Mouse (Mus musculus) heart, postnatal 0 days (tissue): ENCODE data around the gene Kpna6. TPM values are rescaled to one million over a fixed set of nuclear protein-coding genes. Genes with fewer than 3 reads are reported as not detected.
A peak's percentile ranks its signal among the peaks of the same experiment; 100 is the strongest.

Source experiments
- ATAC-seq: fragments of 200-750 bp; cut with Nextera tagmentation; 2 replicates; pipeline ENCODE4 v1.8.0; 2017; ENCODE audit warnings: low read depth, moderate number of reproducible peaks, moderate library complexity; ENCODE audit not compliant: insufficient read depth
- DNase-seq: peaks from one replicate; pipeline ENCODE4 v3.0.0-alpha.2; 2016; ENCODE audit warnings: low spot score
- H3K27ac ChIP-seq: fragments of 300-500 bp; sonication (generic); 2 replicates; pipeline ENCODE4 v1.5.1; 2014; ENCODE audit warnings: low read depth, mild to moderate bottlenecking
- H3K27me3 ChIP-seq: fragments of 300-500 bp; sonication (generic); 2 replicates; pipeline ENCODE4 v1.6.1; 2014; ENCODE audit warnings: low read length, mixed read lengths; ENCODE audit not compliant: control insufficient read depth, insufficient read depth
- H3K36me3 ChIP-seq: fragments of 300-500 bp; sonication (generic); replicated peaks from 2 replicates; pipeline ENCODE4 v1.6.1; 2014; ENCODE audit warnings: low read length, mixed read lengths; ENCODE audit not compliant: control insufficient read depth, insufficient read depth
- H3K4me1 ChIP-seq: fragments of 300-500 bp; sonication (generic); 2 replicates; pipeline ENCODE4 v1.6.1; 2014; ENCODE audit warnings: antibody characterized with exemption; ENCODE audit not compliant: control insufficient read depth, insufficient read depth
- H3K4me2 ChIP-seq: fragments of 300-500 bp; sonication (generic); 2 replicates; pipeline ENCODE4 v1.6.1; 2014; ENCODE audit warnings: low read depth, mild to moderate bottlenecking, low read length, moderate library complexity
- H3K4me3 ChIP-seq: fragments of 300-500 bp; sonication (generic); 2 replicates; pipeline ENCODE4 v1.5.1; 2014; ENCODE audit warnings: low read depth, low read length
- H3K9ac ChIP-seq: fragments of 300-500 bp; sonication (generic); replicated peaks from 2 replicates; pipeline ENCODE4 v1.6.1; 2014; ENCODE audit warnings: low read depth, low read length, mixed read lengths
- H3K9me3 ChIP-seq: fragments of 300-500 bp; sonication (generic); replicated peaks from 2 replicates; pipeline ENCODE4 v1.6.1; 2016; ENCODE audit warnings: low read length; ENCODE audit not compliant: control insufficient read depth
- CTCF ChIP-seq: IDR thresholded peaks from 2 replicates; pipeline ENCODE4 v1.5.1; 2016; ENCODE audit warnings: antibody characterized with exemption, control low read depth, low read depth
- EP300 ChIP-seq: IDR thresholded peaks from 2 replicates; pipeline ENCODE4 v1.6.1; 2016; ENCODE audit warnings: antibody characterized with exemption, low read depth
- WGBS: fragments of 180-500 bp; shearing (Covaris S2); extraction: QIAGEN DNeasy Blood & Tissue Kit; methylation state at CpG from one replicate; pipeline ENCODE4 v1.1.7; 2014; 5-methylcytosine and 5-hydroxymethylcytosine counted together
- polyA plus RNA-seq: library from polyadenylated mRNA; unstranded; fragments of >200 nt; fragmentation: Nextera tagmentation; extraction: Ambion mirVana; gene quantifications from 2 replicates; pipeline ENCODE4 v1.2.1, GENCODE M21; 2015
- total RNA-seq: library from RNA; depleted of rRNA; stranded (reverse); fragments of >200 nt; gene quantifications from 2 replicates; pipeline ENCODE4 v1.2.3, GENCODE M21; 2014; ENCODE audit warnings: low replicate concordance

The Kpna6 gene
- total and polyA plus RNA-seq, 2 experiments from 2014 or later: 10.4 to 48.8 TPM

- Histone ChIP-seq H3K4me1 (peaks cover 19% of the 10 kb centered on the region), H3K9ac (no peak overlapping the region), H3K27ac (no peak overlapping the region), H3K27me3 (no peaks in the 10 kb centered on the region), H3K9me3 (no peaks in the 10 kb centered on the region), H3K4me3 (no peak overlapping the region), H3K36me3 (peaks cover 19% of the 10 kb centered on the region), H3K4me2 (no peak overlapping the region)
- ATAC-seq (no peak), DNase-seq (no peak)
- TF ChIP-seq CTCF: no peak
- TF ChIP-seq EP300: no peak
- 85% methylated on average over 9 of the region's 9 CpGs for WGBS
These were observed 56.7 kb downstream of the Kpna6 start for GRCm38 (mm10) chr4:129615801-129616290.

DNA sequence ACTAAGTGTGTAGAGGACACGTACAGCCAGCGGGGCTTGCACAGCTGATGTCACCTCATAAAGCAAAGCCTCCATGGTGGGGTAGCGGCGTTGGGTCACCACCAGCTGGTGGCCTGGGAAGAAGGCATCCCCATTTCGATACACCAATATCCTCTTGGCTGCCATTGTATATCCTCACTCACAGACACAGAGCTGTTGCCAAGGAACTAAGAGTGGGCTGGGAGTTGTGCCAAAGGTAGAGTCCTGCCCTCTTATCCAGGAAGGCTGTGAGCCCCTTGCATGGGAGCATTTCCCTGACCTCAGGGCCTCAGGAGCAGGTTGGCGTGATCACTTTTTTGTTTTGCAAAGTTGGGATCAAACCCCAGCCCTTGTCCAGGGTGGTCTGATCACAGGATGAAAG, 58.5 kb downstream of the Kpna6 start, which contains the start of gene Dcdc2b:
TSS of gene Dcdc2b (minus strand) at position 165 of the 400 bp plus-strand sequence.
- Histone ChIP-seq H3K36me3 (peaks cover 16% of the 10 kb centered on the region), H3K9me3 (no peaks in the 10 kb centered on the region), H3K4me3 (no peak within 1 kb of the TSS), H3K9ac (no peak within 1 kb of the TSS), H3K27me3 (no peaks in the 10 kb centered on the region), H3K4me2 (no peak within 1 kb of the TSS), H3K4me1 (peaks cover 19% of the 10 kb centered on the region), H3K27ac (peak within 1 kb of the TSS; percentile 49)
- ATAC-seq: no peak
- DNase-seq: peak; percentile 81
- 51% methylated on average over 6 of the region's 6 CpGs for WGBS
- no peak for TF ChIP-seq CTCF

GRCm38 (mm10) chr4:129610472-129610871, 62.1 kb downstream of the Kpna6 start:
- H3K27ac ChIP-seq: no peak overlapping the region; the same call in 1 of the 2 replicates
- no peak overlapping the region for H3K9ac ChIP-seq
- ATAC-seq: no peak
- H3K4me1 ChIP-seq: peaks cover 11% of the 10 kb centered on the region
- 78% methylated on average over 4 of the region's 4 CpGs for whole genome bisulfite sequencing
- H3K36me3 ChIP-seq: peaks cover 19% of the 10 kb centered on the region
- no peak for TF ChIP-seq EP300
- TF ChIP-seq CTCF: no peak
- no peak for DNase-seq
- no peaks in the 10 kb centered on the region for H3K27me3 ChIP-seq
- no peak overlapping the region for H3K4me2 ChIP-seq
- H3K4me3 ChIP-seq: no peak overlapping the region
- H3K9me3 ChIP-seq: no peaks in the 10 kb centered on the region

DNA sequence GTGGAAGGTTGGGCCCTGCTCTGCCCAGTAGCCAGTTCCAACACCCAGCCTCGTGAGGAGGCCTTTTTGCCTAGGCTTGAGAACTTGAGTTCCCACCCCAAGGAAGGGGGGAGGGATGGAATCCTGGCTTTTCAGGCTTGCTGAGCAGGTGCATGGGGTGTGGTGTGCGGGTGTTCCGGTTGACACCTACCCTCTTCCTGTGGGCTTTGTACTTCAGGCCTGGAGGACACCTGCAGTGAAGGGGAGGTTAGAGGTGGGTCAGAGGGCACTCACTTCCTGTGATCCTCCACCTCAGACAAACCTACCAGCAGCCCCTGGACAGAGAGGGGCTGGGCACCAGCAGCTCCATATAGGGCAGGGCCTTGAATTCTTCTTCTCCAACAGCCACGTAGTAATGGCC, 62.5 kb downstream of the Kpna6 start:
- Histone ChIP-seq H3K27me3 (no peaks in the 10 kb centered on the region), H3K4me3 (no peak overlapping the region), H3K27ac (peak overlapping the region; percentile 16; the same call in 1 of the 2 replicates), H3K9ac (no peak overlapping the region), H3K4me2 (no peak overlapping the region), H3K9me3 (no peaks in the 10 kb centered on the region), H3K4me1 (peaks cover 11% of the 10 kb centered on the region), H3K36me3 (peaks cover 22% of the 10 kb centered on the region)
- TF ChIP-seq CTCF: no peak
- TF ChIP-seq EP300: no peak
- DNase-seq (no peak), ATAC-seq (no peak)
- 64% methylated on average over 4 of the region's 4 CpGs for WGBS

DNA sequence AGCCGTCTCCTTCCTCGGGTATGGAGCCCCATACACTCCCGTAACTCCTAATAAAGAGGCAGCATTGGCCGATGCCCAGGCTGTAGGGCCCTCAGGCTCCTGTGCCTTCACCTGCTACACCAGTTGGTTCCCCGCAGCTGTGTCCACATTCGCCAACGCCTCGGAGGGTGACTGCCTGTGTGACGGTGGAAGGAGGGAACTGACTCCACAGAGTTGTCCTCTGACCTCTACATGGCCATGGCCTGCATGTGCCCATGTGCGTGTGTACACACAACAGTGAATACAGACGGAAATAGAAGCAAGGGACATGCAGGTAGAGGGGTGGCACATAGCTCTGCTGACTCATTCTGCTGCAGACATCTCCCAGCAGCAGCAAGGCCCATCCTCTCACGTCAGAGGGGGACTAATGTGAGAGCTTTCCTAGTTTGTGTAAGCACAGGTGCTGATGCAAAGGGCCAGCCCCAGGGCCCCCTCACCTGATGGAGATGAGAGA, 63.4 kb downstream of the Kpna6 start:
- H3K9me3 ChIP-seq: no peaks in the 10 kb centered on the region
- ATAC-seq (no peak), DNase-seq (no peak)
- no peak overlapping the region for H3K9ac ChIP-seq
- WGBS: 73% methylated on average over 12 of the region's 12 CpGs
- H3K4me2 ChIP-seq: no peak overlapping the region
- peak overlapping the region; percentile 16; the same call in 1 of the 2 replicates for H3K27ac ChIP-seq
- no peaks in the 10 kb centered on the region for H3K27me3 ChIP-seq
- TF ChIP-seq EP300: no peak
- TF ChIP-seq CTCF: no peak
- H3K4me1 ChIP-seq: peaks cover 7% of the 10 kb centered on the region
- H3K4me3 ChIP-seq: no peak overlapping the region
- H3K36me3 ChIP-seq: peaks cover 31% of the 10 kb centered on the region
